Mouse (Mus musculus): ENCODE data around the gene Prkar1b. TPM values are rescaled to one million over a fixed set of nuclear protein-coding genes. Genes with fewer than 3 reads are reported as not detected.

The Prkar1b gene
- polyA plus RNA-seq, 1 experiment from 2014 or later = 13.5 TPM

- Histone ChIP-seq H3K9me3 (ENCODE audit: low read depth, low read length) (no peaks in the 10 kb centered on the region), H3K4me3 (ENCODE audit: low read depth, low read length) (no peak overlapping the region), H3K4me1 (ENCODE audit: insufficient read depth) (no peaks in the 10 kb centered on the region), H3K27me3 (ENCODE audit: insufficient read depth, low read length) (no peaks in the 10 kb centered on the region), H3K9ac (no peak overlapping the region), H3K27ac (ENCODE audit: low read depth) (no peak overlapping the region), H3K36me3 (ENCODE audit: insufficient read depth) (no peaks in the 10 kb centered on the region), H3K4me2 (no peak overlapping the region)
- ATAC-seq (ENCODE audit: insufficient read depth) (no peak), DNase-seq (no peak)
- WGBS = 79% methylated on average over 2 of the region's 2 CpGs
- TF ChIP-seq CTCF (IDR thresholded peaks at IDR 0.05; ENCODE audit: low read depth) = no peak
Measured at GRCm38 (mm10) chr5:139110140-139110855, 39.5 kb downstream of the Prkar1b start.

GRCm38 (mm10) chr5:139107815-139108214 lies 42.0 kb downstream of the Prkar1b start:
- ATAC-seq (ENCODE audit: insufficient read depth) = no peak

GRCm38 (mm10) chr5:139101783-139102182 lies 48.0 kb downstream of the Prkar1b start:
- H3K9me3 ChIP-seq (ENCODE audit: low read depth, low read length) = no peaks in the 10 kb centered on the region
- ATAC-seq (ENCODE audit: insufficient read depth) (no peak), DNase-seq (no peak)
- no peaks in the 10 kb centered on the region for H3K4me1 ChIP-seq (ENCODE audit: insufficient read depth)
- no peak overlapping the region for H3K9ac ChIP-seq
- no peak overlapping the region for H3K27ac ChIP-seq (ENCODE audit: low read depth)
- no peaks in the 10 kb centered on the region for H3K36me3 ChIP-seq (ENCODE audit: insufficient read depth)
- H3K27me3 ChIP-seq (ENCODE audit: insufficient read depth, low read length) = no peaks in the 10 kb centered on the region
- no peak overlapping the region for H3K4me2 ChIP-seq
- 49% methylated on average over 6 of the region's 6 CpGs for WGBS
- H3K4me3 ChIP-seq (ENCODE audit: low read depth, low read length) = no peak overlapping the region
- no peak for TF ChIP-seq CTCF (IDR thresholded peaks at IDR 0.05; ENCODE audit: low read depth)

More at GRCm38 (mm10) chr5:139107815-139108214, 42.0 kb downstream of the Prkar1b start:
- Histone ChIP-seq H3K9ac (no peak overlapping the region), H3K4me2 (no peak overlapping the region), H3K4me1 (ENCODE audit: insufficient read depth) (no peaks in the 10 kb centered on the region), H3K4me3 (ENCODE audit: low read depth, low read length) (no peak overlapping the region), H3K27ac (ENCODE audit: low read depth) (no peak overlapping the region), H3K36me3 (ENCODE audit: insufficient read depth) (no peaks in the 10 kb centered on the region), H3K9me3 (ENCODE audit: low read depth, low read length) (no peaks in the 10 kb centered on the region), H3K27me3 (ENCODE audit: insufficient read depth, low read length) (no peaks in the 10 kb centered on the region)
- peak; percentile 68 for TF ChIP-seq CTCF (IDR thresholded peaks at IDR 0.05; ENCODE audit: low read depth)
- WGBS = 71% methylated on average over 9 of the region's 9 CpGs
- DNase-seq = peak; percentile 54

GRCm38 (mm10) chr5:139098991-139099972 lies 50.5 kb downstream of the Prkar1b start:
- no peaks in the 10 kb centered on the region for H3K27me3 ChIP-seq (ENCODE audit: insufficient read depth, low read length)
- TF ChIP-seq CTCF (IDR thresholded peaks at IDR 0.05; ENCODE audit: low read depth) = no peak
- H3K4me3 ChIP-seq (ENCODE audit: low read depth, low read length) = no peak overlapping the region
- ATAC-seq (ENCODE audit: insufficient read depth) = no peak
- no peaks in the 10 kb centered on the region for H3K9me3 ChIP-seq (ENCODE audit: low read depth, low read length)
- no peak overlapping the region for H3K9ac ChIP-seq
- H3K27ac ChIP-seq (ENCODE audit: low read depth) = no peak overlapping the region
- no peaks in the 10 kb centered on the region for H3K36me3 ChIP-seq (ENCODE audit: insufficient read depth)
- WGBS = 38% methylated on average over 12 of the region's 12 CpGs
- no peak overlapping the region for H3K4me2 ChIP-seq
- DNase-seq = no peak
- no peaks in the 10 kb centered on the region for H3K4me1 ChIP-seq (ENCODE audit: insufficient read depth)

GRCm38 (mm10) chr5:139095297-139096110 lies 54.3 kb downstream of the Prkar1b start:
- TF ChIP-seq CTCF (IDR thresholded peaks at IDR 0.05; ENCODE audit: low read depth) = no peak
- Histone ChIP-seq H3K27ac (ENCODE audit: low read depth) (no peak overlapping the region), H3K36me3 (ENCODE audit: insufficient read depth) (no peaks in the 10 kb centered on the region), H3K4me3 (ENCODE audit: low read depth, low read length) (no peak overlapping the region), H3K4me1 (ENCODE audit: insufficient read depth) (peaks cover 4% of the 10 kb centered on the region; the same call in 1 of the 2 replicates), H3K4me2 (no peak overlapping the region), H3K9me3 (ENCODE audit: low read depth, low read length) (no peaks in the 10 kb centered on the region), H3K9ac (no peak overlapping the region), H3K27me3 (ENCODE audit: insufficient read depth, low read length) (no peaks in the 10 kb centered on the region)
- WGBS = 47% methylated on average over 8 of the region's 8 CpGs
- ATAC-seq (ENCODE audit: insufficient read depth) = no peak
- DNase-seq = no peak

GRCm38 (mm10) chr5:139093534-139093933 lies 56.3 kb downstream of the Prkar1b start:
- DNase-seq (peak; percentile 66), ATAC-seq (ENCODE audit: insufficient read depth) (peak; percentile 66; the same call in 1 of the 2 replicates)
- Histone ChIP-seq H3K9me3 (ENCODE audit: low read depth, low read length) (no peaks in the 10 kb centered on the region), H3K27ac (ENCODE audit: low read depth) (no peak overlapping the region), H3K9ac (no peak overlapping the region), H3K4me2 (no peak overlapping the region), H3K4me1 (ENCODE audit: insufficient read depth) (peaks cover 4% of the 10 kb centered on the region; the same call in 1 of the 2 replicates), H3K36me3 (ENCODE audit: insufficient read depth) (no peaks in the 10 kb centered on the region), H3K27me3 (ENCODE audit: insufficient read depth, low read length) (no peaks in the 10 kb centered on the region), H3K4me3 (ENCODE audit: low read depth, low read length) (no peak overlapping the region)
- 30% methylated on average over 4 of the region's 4 CpGs for WGBS
- TF ChIP-seq CTCF (IDR thresholded peaks at IDR 0.05; ENCODE audit: low read depth) = no peak

All from lung, embryonic 14.5 days (tissue).